Mouse (Mus musculus) heart, adult 10 weeks (tissue): Measurements from ENCODE around the gene Lrpap1. TPM values are rescaled to one million over a fixed set of nuclear protein-coding genes. Genes with fewer than 3 reads are reported as not detected.

Source experiments
- polyA plus RNA-seq: library from polyadenylated mRNA; stranded (reverse); fragments of 350-450 nt; fragmentation: Illumina TruSeq; extraction: RNeasy Lipid Tissue Mini Kit (QIAGEN cat#74804); gene quantifications from one replicate; pipeline ENCODE4 v1.2.3, GENCODE M21; 2014; ENCODE audit warnings: low read depth, low replicate concordance

Lrpap1 gene
- 64.2 TPM for polyA plus RNA-seq

DNA sequence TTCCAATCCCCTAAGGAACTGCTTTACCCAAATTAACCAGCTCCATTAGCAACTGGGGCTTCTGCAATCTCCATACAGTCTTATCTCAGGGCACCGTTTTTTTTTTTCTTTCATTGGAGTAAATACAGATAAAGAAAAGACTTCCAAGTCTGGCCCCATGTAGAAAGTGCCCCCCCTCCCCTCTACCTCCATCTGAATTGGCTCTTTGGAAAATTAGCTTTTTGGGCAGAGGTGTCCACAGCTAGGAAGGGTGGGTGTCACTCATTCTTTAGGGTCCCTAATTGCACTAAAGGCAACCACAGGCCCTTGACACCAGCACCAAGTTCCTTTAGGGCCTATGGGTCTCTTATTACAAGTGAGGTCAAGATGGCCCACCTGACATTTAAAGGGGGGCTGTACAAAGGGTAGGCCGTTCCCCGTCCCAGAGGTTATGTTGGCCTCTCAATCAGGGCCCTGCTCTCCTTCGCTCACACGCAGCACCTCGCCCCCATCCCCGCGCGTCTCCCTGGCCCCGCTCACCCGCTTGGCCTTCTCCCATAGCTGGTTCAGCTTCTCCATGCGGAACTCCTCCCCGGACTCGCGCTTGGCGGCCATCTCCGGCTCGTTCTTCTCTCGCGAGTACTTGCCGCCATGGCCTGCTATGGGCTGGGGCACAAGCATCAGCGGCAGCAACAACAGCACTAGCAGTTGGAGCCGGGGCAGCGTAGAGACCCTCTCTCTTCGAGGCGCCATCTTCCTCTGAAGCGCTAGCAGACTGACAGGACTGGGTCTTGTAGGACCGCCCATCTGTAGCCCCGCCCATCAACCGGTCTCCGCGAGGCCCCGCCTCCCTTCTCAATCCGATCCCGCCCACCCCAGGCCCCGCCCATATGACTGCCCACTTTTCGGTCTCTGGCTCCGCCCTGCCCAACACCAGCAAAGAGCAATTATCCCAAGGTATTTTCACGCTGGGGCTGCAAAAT is at the start of gene Lrpap1:
Gene Lrpap1, minus strand, starts transcription at position 807 of the 962 bp plus-strand sequence.

DNA sequence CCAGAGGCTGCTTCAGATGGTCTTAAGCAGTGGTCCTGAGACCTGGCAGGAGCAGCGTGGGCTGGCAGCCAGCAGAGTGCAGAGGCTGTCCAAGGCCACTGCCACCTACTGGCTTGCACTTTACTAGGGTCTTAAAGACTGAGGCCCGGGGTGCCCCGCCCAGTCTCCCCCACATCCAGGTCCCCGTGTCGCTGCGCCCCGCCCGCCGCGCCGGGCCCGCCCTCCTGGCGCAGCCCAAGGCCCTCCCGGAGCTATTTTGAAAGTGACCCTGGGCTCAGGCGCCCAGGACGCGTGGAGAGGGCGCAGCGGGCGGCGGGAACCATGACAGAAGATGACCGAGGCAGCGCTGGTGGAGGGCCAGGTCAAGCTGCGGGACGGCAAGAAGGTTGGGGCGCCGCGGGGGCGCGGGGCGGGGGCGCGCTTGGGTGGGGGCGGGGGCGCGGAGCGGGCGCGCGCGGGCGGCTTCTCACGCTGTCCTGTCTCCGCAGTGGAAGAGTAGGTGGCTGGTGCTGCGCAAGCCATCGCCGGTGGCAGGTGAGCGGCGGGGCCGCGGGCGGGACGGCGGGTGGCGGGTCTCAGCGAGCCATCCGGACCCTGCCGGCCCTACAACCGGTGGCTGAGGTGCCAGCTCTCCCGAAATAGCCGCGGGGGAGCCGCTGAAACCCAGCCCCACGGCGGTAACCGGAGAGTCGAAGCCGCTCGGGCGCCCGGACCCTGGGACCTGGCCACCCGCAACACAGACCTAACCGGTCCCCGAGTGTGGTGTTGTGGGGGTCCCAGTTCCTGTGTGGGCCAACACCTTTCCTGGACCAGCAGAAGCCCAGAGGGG is 48.7 kb downstream of the Lrpap1 start, which contains the start of gene Dok7:
Gene Dok7, plus strand, starts transcription at position 163 of the 829 bp plus-strand sequence.

Other genes with a start within 250 kb of the Lrpap1 start
- 2.1 TPM for gene Msantd1, start 197.8 kb downstream of the Lrpap1 start, polyA plus RNA-seq
- 21.4 TPM for gene Rgs12, start 156.3 kb downstream of the Lrpap1 start, polyA plus RNA-seq
- 0.65 TPM for gene Hgfac, start 64.3 kb downstream of the Lrpap1 start, polyA plus RNA-seq
- gene Dok7, start 49.0 kb downstream of the Lrpap1 start, polyA plus RNA-seq, result 26.3 TPM
- 0.13 TPM for gene Adra2c, start 172.6 kb upstream of the Lrpap1 start, polyA plus RNA-seq